Mouse (Mus musculus) right cerebral cortex, postnatal 10 days (tissue): ENCODE measurements around the gene Abca17.
A peak's percentile ranks its signal among the peaks of the same experiment; 100 is the strongest.

Experiments
- DNase-seq, 2 experiments: peaks; one replicate each; pipeline ENCODE4 v3.0.0; 2021; ENCODE audit warnings: low spot score in 2 of 2

Gene Abca17

DNA sequence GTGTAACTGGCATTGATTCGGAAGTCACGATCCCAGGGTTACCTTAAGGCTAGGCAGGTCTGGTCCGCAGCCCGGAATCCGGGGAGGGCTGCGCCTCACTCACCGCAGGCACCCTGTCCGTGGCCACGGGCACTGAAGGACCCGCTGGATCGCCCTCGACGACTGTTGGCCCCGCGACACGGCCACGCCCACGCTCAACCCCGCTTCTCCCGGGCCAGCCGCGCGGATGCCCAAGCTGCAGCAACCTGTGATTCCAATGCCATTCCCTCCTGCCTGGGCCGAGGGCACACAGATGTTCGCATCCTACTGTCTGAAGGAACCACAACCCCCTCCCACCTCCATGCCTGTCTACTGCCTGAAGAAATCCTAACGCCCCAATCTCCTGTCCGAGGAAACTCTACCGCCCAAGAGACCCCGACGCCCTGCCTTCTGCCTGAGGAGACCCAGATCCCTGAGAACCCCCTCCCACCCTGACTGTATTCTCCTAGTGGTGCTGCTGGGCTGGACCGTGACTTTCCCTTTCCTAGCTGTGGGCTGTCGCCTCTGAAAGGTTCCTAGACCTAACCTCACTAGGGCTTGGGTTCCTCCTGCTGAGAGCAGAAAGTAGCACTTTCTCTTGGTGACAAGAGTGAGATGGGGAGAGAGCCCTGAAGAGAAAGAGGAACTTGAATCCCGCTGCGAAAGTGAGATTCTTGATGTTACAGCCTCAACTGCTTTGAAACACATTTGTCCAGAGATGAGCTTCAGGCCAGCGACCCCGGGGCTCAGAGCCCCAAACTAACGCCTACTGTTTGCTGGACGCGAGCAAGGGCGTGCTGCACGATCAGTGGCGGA is at the start of gene Abca17:
Gene Abca17 (minus strand): TSS at position 143 of the 834 bp plus-strand sequence.
- peak; percentile 36 to 52 for DNase-seq

GRCm38 (mm10) chr17:24394456-24394855 is 43.6 kb upstream of the Abca17 start:
- DNase-seq: no peak

GRCm38 (mm10) chr17:24393527-24393926 is 42.7 kb upstream of the Abca17 start:
- no peak for DNase-seq

DNA sequence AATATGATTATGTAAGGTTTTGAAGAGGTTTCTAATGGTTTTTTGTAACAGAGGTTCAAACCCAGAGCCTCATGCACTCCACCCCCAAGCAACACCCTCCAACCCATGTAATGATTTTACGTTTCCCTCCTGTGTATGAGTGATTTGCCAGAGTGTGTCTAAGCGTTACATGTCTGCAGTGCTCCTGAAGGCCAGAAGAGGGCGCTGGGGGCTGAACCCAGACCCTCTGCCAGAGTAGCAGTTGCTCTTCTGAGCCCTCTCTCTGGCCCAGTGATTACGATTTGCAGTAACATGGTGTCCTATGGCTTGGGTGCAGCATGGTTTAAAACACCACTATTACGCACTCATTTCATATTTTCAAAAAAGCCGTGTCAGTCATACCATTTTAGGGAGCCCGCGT is 40.3 kb upstream of the Abca17 start:
- no peak for DNase-seq

DNA sequence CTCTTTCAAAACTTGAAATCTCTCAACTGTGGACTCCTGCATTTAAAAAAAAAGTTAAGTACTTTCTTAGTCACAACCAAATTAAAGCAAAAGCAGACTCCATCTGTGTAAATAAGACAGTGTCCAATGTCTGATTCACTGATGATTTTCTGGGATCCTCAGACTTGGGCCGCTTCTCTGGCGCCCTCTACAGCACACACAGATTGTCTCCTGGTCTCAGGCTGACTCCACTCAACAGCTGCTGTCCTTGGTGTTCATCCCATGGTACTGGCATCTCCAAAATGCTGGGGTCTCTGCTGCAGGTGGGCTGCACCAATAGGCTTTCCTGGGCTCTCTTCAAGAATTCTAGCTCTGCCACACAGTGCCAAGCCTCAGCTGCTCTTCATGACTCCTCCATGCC is 39.0 kb upstream of the Abca17 start:
- DNase-seq: peak; percentile 57 to 62

DNA sequence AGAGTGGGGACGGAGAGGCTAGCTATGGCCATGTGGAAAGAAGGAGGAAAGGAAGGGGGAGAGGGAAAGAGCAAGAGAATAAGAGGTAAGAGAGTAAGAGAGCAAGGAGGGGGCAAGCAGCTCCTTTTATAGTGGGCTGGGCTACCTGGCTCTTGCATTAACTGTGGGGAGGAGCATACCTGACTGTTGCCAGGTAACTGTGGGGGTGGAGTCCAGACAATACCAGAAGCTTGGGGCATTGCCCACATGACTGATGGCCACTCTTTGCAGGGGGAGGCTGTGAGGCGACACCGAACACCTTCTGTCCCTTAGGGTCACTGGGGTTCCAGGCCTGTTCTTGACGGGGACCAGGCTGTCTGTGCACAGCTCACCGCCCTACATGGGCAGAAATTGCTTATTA is 37.8 kb upstream of the Abca17 start:
- DNase-seq: no peak

- DNase-seq: no peak
Measured at GRCm38 (mm10) chr17:24383789-24384188, 32.9 kb upstream of the Abca17 start.

- DNase-seq: no peak
Measured at GRCm38 (mm10) chr17:24378496-24378895, 27.6 kb upstream of the Abca17 start.

DNA sequence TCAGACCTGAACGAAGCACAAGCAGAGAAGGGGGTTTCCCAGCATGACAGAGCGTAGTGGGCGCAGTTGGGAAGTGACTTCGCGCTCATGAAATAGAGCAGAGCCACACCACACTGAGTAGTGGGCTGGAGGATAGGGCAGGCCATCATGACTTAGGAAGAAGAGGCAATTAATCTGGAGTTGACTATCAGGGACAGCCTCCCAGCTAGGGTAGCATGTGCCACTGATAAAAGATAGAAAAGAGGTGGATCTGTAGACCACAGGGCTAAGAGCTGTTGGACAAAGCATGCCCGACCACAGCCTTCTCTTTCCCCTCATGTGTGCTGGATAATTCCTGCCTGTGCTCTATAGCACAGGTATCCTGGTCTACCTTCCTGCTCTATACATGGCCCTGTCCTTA is 25.0 kb upstream of the Abca17 start:
- no peak for DNase-seq

GRCm38 (mm10) chr17:24375094-24375712 is 24.3 kb upstream of the Abca17 start:
- DNase-seq: no peak

- no peak for DNase-seq
Measured at GRCm38 (mm10) chr17:24365863-24366262, 15.0 kb upstream of the Abca17 start.

GRCm38 (mm10) chr17:24364461-24364860 is 13.6 kb upstream of the Abca17 start:
- no peak for DNase-seq

- no peak for DNase-seq
Measured at GRCm38 (mm10) chr17:24362527-24362926, 11.7 kb upstream of the Abca17 start.

- DNase-seq: no peak
Measured at GRCm38 (mm10) chr17:24361291-24361690, 10.4 kb upstream of the Abca17 start.

DNA sequence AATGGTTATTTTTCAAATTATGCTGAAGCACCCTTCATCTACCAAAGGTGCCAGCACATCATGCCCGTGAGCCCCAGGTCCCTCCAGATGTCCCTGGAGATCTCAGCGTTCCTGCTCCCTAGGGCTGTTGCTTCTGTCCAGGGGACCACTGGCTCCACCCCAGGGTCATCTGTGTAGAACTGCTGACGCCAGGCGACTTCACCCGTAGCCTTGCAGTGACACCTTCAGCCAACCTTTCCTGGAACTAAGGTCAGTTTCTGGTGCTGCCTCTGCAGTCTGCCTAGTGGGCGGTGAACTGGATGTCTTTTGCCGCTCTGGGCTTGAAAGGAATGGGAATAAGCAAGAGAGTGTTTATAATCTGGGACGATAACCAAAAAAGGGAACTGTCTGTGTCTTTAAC is 10.0 kb upstream of the Abca17 start:
- DNase-seq: no peak

DNA sequence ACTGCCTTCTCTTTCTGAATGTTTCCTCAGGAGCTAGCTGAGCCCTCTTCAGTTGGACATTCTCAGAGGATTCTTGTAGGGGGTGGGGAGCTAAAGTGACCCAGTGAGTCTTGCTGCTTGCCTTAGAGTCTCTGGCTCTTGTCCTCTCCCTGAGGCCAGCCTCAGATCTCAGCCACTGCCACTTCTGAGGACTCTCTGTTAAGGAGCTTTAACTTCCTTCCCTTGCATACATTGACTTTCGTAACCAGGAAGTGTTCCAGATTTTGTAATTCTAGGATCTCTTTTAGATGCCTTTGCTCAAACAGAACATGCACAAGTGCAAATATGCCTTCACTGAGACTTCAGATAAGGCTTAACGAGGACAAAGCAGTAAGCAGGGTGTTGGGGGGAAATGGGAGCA is 9.0 kb upstream of the Abca17 start:
- no peak for DNase-seq

DNA sequence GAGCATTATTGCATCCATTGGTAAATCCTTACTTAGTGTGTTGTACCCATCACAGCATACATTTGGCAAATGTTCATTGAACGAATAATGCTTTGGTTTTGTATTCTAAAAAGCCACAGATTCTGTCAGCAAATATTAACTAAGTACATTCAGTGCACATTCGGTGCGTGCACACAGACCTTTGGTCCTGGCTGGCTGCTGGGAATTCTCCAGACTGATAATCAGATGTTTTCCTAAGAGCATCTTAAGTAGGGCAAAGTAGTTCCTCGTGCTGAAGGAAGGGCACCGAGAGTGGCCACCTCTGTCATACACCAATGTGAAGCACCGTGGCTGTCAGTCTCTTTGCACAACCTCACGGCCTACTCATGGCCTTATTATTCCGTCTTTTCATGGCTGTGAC is 8.1 kb upstream of the Abca17 start:
- no peak for DNase-seq

DNA sequence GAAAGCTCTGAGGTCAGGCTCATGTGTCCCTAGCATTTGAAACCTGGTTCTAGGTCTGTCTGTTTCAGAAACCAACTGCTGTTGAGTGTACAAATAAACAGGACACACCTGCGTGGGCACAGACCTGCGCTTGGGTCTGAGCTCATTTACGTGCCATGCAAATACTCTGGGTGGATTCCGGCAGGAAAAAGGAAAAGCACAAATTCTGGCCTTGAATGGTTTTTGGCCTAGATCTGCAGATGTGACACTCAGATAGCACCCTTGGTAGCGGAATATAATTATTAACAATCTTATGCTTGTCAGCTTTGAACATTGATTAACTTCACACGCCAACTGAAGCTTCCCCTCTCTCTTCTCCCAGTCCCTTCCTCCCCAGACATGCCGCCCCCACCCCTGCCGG is 4.4 kb upstream of the Abca17 start:
- no peak for DNase-seq

- no peak for DNase-seq
Measured at GRCm38 (mm10) chr17:24353960-24354359, 3.1 kb upstream of the Abca17 start.

- no peak for DNase-seq
Measured at GRCm38 (mm10) chr17:24352370-24353194, 1.7 kb upstream of the Abca17 start.

DNA sequence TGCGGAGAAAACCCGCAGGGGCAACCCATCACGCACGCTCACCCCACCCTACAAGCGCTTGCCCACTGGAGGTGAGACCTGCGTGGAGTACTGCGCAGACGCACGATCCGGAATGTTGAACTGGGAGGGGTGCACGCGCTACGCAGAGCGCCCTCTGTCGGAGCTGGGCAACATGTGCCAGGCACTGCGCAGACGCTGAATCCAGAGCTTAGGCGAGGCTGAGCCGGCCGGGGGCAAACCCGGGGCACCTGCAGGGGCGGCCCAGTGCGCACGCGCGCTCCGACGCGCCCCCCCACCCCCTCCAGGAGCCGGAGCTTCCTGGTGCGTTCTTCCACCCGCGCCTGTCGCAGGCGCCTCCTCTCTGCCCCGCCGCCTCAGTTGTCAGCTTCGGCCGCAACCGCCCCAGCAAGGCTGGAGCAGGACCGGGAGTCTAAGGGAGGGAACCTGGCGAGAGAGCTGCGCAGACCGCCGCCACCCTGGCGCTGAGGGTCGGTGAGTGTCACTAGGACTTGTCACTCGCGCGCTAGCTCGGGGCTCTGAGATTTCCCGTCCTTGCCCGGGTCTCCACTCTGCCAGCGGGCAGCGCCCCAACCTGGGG is 991 bp upstream of the Abca17 start, which contains the start of gene Abca3:
Gene Abca3 (plus strand): TSS at position 191 of the 598 bp plus-strand sequence.
- DNase-seq: peak; percentile 97 to 98

DNA sequence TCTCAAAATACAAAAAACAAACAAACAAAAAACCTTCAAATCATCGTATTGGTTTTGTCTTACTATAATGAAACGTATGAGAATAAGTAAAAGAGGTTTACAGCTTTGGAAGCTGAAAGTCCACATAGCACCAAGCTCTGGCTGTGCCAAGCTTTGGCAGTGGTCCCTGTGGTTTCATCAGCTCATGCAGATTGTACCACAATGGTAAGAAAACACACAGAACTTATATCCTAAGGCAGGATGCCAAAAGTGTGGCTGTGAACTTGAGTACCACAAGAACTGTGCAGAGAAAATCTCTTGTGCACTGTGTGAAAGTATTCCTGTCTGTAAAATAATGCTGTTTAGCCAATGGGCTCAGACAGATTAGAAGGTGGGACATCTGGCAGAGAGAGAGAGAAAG is 1.7 kb downstream of the Abca17 start:
- no peak for DNase-seq
